Mouse (Mus musculus) mouse embryonic stem cell (cell line): ENCODE data around the gene Slc25a35.
"Not testable (repeated sequence)": the region's sequence is repeated elsewhere in the genome, so short reads cannot be mapped to it uniquely, and the experiment has no call there.

Experiments
- in situ Hi-C, 2 experiments: fragments of 300-500 bp; cut with MboI; formaldehyde crosslinking; loops; 1 replicate in 1 of 2; 3 replicates in 1 of 2; pipeline ENCODE4 v1.14.3; 2019 to 2020; ENCODE audit warnings: low sequenced_read_pairs in 2 of 2, low pct_unique_long_range_greater_than_20kb in 1 of 2, mixed read lengths in 1 of 2; ENCODE audit not compliant: unreplicated experiment in 1 of 2

The Slc25a35 gene

GRCm38 (mm10) chr11:68956697-68957096 lies 11.2 kb upstream of the Slc25a35 start:
- in situ Hi-C loops: no loop called here

GRCm38 (mm10) chr11:68957308-68957707 lies 10.6 kb upstream of the Slc25a35 start, which contains the start of gene Arhgef15:
Gene Arhgef15, minus strand, starts transcription at chr11:68957480.
- in situ Hi-C loops: no loop called here

GRCm38 (mm10) chr11:68957971-68958370 lies 10.0 kb upstream of the Slc25a35 start:
- in situ Hi-C loops: no loop called here

GRCm38 (mm10) chr11:68961596-68961995 lies 6.3 kb upstream of the Slc25a35 start:
- in situ Hi-C loops: no loop called here

- in situ Hi-C loops: not testable (repeated sequence)
Observed at GRCm38 (mm10) chr11:68962159-68962558, 5.8 kb upstream of the Slc25a35 start.

- in situ Hi-C loops: no loop called here
Observed at GRCm38 (mm10) chr11:68963405-68963804, 4.5 kb upstream of the Slc25a35 start.

- in situ Hi-C loops: no loop called here
Observed at GRCm38 (mm10) chr11:68965050-68965449, 2.9 kb upstream of the Slc25a35 start.

- in situ Hi-C loops: no loop called here
Observed at GRCm38 (mm10) chr11:68965845-68966244, 2.1 kb upstream of the Slc25a35 start.

- in situ Hi-C loops: no loop called here
Observed at GRCm38 (mm10) chr11:68966554-68966953, 1.4 kb upstream of the Slc25a35 start.

GRCm38 (mm10) chr11:68968752-68969151 lies 821 bp downstream of the Slc25a35 start:
- in situ Hi-C loops: no loop called here

GRCm38 (mm10) chr11:68970232-68970631 lies 2.3 kb downstream of the Slc25a35 start:
- in situ Hi-C loops: loop anchor here in 1 of 2 experiments (5.0 kb wide), 1 partner anchor 68 kb away; the partner anchor contains the start of gene Rpl26

GRCm38 (mm10) chr11:68973250-68974058 lies 5.5 kb downstream of the Slc25a35 start:
- in situ Hi-C loops: loop anchor here in 1 of 2 experiments (5.0 kb wide), 1 partner anchor 71 kb away; the partner anchor contains the start of gene Rpl26

- in situ Hi-C loops: loop anchor here in 1 of 2 experiments (5.0 kb wide), 1 partner anchor 72 kb away; the partner anchor contains the start of gene Rpl26
Observed at GRCm38 (mm10) chr11:68974059-68974450, 6.1 kb downstream of the Slc25a35 start.

- in situ Hi-C loops: no loop called here
Observed at GRCm38 (mm10) chr11:68975085-68975484, 7.2 kb downstream of the Slc25a35 start, which contains the start of gene Rangrf. Gene Rangrf, minus strand, starts transcription at chr11:68975185.

- in situ Hi-C loops: no loop called here
Observed at GRCm38 (mm10) chr11:68975601-68976000, 7.7 kb downstream of the Slc25a35 start.

GRCm38 (mm10) chr11:68979320-68979733 lies 11.4 kb downstream of the Slc25a35 start:
- in situ Hi-C loops: no loop called here

GRCm38 (mm10) chr11:68980919-68981318 lies 13.0 kb downstream of the Slc25a35 start:
- in situ Hi-C loops: no loop called here

- in situ Hi-C loops: no loop called here
Observed at GRCm38 (mm10) chr11:68982639-68983369, 14.9 kb downstream of the Slc25a35 start.

GRCm38 (mm10) chr11:68987365-68987882 lies 19.5 kb downstream of the Slc25a35 start:
- in situ Hi-C loops: loop anchor here in 1 of 2 experiments (5.0 kb wide), 1 partner anchor 80 kb away; no protein-coding TSS in a partner anchor
